Mouse (Mus musculus): ENCODE data around the gene Hpgds.

Gene Hpgds

DNA sequence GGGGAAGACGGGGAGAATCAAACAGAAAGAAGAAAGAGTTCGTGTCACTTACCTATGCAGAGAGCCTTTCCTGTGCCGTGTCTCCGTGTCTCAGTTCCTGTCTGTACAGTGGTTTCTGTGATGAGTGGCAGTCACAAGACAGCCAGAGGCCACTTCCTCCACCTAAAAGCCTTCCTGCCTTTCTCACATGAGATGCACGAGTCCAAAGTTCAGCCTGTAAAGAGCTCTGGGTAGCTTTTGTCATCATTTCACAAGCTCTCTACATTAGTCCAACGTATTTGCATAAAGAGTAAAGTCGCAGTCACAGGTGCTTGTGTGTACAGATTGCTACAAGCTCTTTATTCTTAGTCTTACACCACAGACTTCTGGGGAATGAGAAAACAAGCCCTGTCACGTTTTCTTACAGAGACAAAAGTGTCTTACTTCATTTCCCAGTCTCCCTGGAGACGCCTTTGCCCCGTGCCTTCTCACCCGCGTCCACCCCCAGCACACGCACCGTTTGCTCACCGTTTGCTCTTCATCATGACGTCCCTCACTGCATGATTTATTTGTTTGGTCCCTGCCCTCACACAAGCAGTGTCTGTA lies at the start of gene Hpgds:
TSS of gene Hpgds (minus strand) at position 288 of the 585 bp plus-strand sequence.
- DNase-seq = peak; percentile 6

DNA sequence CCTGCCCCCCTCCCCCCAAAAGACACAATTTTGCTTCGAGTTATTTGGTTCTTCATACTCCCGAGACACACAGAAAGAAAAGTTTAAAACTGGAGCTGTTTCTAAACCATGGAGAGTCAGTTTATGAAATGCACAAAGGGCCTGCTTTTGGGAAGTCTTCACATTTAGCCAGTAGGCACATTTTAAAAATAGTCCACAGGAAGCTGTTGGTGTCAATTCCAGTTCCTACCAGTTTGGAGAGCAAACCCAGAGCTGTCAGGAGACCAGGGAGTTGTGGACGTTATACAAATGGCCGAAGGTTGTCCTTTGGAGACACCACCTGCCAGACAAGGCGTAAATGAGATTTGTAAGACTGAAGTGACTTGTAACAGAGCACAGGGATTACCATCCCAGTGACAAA lies 20.3 kb upstream of the Hpgds start:
- DNase-seq = no peak

GRCm38 (mm10) chr6:65164137-65164536 lies 19.4 kb upstream of the Hpgds start:
- DNase-seq = no peak

- no peak for DNase-seq
These were observed 14.8 kb upstream of the Hpgds start for GRCm38 (mm10) chr6:65159381-65159942.

DNA sequence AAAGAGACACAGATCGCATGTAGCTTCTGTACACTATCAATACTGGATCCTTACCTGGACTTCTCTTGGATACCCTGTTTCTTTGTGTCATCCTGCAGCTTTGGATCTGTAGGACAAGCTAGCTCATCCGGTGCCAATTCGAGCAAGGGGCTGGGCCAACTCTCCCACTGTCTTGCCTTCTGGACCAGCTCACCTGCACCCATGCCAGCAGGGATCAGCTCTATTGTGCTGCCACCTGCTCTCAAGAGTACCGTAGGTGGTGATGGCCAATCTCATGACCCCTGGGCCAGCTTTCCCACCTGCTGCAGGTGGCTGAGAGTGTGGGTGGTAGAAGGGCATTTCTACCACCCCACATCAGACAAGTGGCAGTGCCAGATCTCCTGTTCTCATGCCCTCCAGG lies 12.3 kb upstream of the Hpgds start:
- no peak for DNase-seq

GRCm38 (mm10) chr6:65153570-65153969 lies 8.9 kb upstream of the Hpgds start:
- no peak for DNase-seq

GRCm38 (mm10) chr6:65150703-65151102 lies 6.0 kb upstream of the Hpgds start:
- DNase-seq = peak; percentile 10

GRCm38 (mm10) chr6:65146363-65146762 lies 1.7 kb upstream of the Hpgds start:
- DNase-seq = no peak

DNA sequence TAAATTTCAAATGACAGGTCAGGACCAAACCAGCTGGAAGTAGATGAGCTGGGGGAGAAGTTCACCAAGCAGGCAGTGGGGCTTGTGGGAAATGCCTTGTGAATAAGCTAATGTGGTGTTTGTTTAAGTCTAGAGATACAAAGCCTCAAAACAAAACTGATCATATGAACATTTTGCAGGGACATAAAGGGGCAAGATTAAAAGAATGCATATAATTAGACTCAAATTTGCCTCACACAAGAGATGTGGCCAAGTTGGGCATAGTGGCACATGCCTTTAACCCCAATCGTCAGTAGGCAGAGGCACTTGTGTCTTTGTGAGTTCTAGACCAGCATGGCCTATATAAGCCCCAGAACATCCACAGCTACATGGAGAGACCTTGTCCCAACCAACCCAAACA lies 2.4 kb downstream of the Hpgds start:
- no peak for DNase-seq

GRCm38 (mm10) chr6:65140750-65141243 lies 3.9 kb downstream of the Hpgds start:
- DNase-seq = no peak

- no peak for DNase-seq
These were observed 4.5 kb downstream of the Hpgds start for GRCm38 (mm10) chr6:65140082-65140749.

GRCm38 (mm10) chr6:65138243-65138642 lies 6.5 kb downstream of the Hpgds start:
- no peak for DNase-seq

DNA sequence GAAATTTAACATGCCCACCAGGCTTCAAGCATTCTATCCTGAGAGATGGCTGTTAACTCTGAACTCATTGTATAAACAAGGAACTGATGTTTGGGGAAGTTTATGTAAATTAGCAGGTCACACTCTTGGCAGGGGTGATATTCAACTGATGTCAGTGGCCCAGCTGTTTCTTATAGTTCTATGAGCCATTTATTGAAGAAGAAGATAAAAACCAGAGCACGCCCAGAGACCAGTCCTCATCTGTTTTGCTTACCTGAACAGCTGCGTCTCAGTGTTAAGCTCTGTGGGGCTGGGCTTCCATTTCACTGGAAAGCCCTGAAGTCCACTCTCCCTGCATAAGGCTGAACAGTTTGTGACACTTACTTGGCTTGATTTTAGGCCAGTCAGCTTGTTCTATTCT lies 6.9 kb downstream of the Hpgds start:
- no peak for DNase-seq

DNA sequence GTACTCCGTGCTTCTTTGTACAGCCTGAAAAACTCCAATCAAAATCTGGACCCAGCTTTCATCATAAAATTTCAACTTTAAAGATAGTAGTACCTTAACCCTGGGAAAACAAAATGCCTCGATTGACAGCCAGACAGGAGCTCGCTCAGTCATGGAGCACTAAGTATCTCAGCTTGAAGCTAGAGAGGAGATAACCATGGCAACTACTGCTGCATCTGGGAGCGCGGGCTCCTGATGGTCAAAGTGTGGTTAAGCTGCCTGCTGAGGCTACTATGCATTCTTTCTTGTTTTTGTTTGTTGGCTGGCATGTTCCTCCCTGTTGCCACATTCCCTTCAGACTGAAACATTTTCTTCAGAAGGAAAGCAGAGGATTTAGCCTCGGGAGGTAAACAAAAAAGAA lies 12.3 kb downstream of the Hpgds start:
- DNase-seq = no peak

DNA sequence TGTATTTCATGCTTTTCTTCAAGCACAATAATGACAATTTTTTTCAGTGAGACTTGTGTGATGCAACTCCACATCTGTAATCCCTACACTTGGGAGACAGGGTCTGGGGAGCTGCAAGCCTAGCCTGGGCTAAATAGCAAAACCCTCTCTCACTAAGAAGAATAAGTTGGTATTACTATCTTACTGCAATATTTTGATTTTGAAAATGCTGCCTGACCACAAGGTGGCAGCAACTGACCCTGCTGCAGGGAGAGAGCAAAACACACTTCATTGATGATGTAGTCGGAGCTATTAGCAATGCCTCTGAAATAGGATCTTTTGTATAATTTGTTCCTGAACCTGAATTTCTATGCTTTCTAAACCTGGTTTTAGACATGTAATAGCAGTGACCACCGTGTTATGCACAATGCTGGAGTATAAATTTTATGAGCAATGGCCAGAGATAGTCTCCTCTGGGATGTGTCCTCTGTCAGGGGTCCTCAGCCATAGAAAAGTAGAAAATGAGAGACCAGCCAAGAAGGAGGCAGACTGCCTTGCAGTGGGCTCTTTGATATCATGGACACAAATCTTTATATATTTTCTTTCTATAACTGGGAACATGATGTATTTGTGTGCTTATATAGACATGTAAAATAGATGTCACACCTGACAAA lies 18.5 kb downstream of the Hpgds start:
- peak; percentile 33 for DNase-seq

- no peak for DNase-seq
These were observed 27.2 kb downstream of the Hpgds start for GRCm38 (mm10) chr6:65117540-65117939.

- DNase-seq = no peak
These were observed 29.8 kb downstream of the Hpgds start for GRCm38 (mm10) chr6:65114902-65115301.

DNA sequence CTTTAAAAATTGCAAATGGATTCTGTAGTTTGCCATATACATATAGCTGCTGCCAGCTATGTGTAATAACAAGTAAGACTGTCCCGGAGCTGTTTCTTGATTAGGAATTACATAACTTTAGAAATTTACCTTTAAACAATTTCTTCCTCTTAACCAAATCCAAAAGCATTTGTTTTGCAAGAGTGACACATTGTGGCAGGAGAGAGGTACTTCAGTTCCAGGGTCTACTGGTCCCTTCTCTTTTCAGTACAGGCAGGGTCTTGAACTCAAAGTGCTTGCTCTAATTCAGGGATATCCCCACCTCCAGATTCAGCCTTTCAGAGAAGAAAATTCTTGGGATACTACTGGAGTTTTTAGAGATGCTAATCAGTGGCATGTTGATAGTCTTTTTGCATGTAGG lies 65.6 kb downstream of the Hpgds start:
- DNase-seq = no peak

DNA sequence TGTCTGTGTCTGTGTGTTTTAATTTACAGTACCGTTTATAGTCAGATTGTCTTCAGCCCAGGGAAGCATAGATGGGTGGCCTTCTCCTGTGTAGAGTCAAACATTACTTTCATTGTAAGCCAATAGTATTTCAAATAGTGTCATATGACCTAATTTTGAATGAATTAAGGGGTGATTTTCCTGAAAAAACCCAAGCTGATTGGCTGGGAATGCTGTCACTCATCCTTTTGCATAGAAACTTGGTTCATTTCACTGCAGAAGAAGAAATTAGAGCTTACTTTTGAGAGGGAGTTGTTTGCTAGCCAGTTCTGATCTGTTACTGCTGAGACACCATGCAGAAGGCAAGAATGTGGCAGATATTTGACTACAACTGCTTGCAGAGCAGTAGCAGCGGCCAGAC lies 69.5 kb downstream of the Hpgds start:
- DNase-seq = no peak
